Mouse (Mus musculus) cerebellum, adult 9-11 months (tissue): ENCODE data around the gene Bbox1.
A peak's percentile ranks its signal among the peaks of the same experiment; 100 is the strongest.

Experiments
- DNase-seq: peaks from one replicate; pipeline ENCODE4 v3.0.0; 2022

The Bbox1 gene

DNA sequence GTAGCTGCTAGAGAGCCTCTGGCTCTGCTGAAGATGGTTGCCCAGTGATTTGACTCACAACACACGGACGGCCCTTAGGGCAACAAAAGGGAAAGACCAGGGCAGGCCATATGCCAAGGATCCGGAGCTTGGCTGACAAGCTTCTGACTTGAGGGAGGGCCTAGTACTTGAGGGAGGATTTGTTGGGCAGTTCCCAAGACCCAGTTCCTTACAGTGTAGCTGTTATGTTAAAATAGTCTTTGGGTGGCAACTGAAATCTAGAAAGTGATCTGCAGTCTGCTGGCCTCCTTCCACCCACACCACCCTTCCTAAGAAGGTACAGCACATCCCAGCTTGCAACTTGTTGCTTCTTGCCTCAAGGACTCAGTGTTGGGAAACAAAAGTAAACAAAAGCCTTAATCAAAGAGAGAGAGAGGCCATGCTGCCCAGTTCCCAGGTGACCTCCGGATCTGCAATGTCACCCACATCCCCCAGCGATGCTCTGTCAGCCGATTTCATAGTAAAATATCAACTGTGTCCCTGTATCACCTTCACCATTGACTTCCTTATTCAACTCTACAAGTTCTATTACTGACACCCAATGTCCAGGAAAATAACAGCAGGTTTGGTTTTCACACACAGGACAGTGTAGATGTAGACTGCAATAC lies at the start of gene Bbox1:
Gene Bbox1 (minus strand): TSS at position 52 of the 647 bp plus-strand sequence.
- peak; percentile 13 for DNase-seq

DNA sequence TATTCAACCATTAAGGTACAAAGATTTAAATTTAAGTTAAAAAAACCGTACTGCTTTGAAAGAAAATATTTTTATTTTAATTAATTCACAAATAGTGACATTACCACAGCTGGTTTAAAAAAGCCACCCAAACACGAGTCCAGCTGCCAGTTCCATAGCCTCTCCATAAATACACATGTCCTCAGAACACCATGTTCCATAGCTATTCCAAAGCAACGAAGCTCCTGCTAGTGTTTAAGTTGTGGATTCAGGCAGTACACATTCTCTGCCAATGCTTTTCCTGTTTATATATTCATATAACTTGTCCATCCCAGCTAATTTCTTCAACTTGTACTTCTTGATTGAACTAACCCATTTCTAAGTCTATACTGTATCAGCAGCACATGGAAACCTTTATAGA lies 49.5 kb upstream of the Bbox1 start:
- no peak for DNase-seq

DNA sequence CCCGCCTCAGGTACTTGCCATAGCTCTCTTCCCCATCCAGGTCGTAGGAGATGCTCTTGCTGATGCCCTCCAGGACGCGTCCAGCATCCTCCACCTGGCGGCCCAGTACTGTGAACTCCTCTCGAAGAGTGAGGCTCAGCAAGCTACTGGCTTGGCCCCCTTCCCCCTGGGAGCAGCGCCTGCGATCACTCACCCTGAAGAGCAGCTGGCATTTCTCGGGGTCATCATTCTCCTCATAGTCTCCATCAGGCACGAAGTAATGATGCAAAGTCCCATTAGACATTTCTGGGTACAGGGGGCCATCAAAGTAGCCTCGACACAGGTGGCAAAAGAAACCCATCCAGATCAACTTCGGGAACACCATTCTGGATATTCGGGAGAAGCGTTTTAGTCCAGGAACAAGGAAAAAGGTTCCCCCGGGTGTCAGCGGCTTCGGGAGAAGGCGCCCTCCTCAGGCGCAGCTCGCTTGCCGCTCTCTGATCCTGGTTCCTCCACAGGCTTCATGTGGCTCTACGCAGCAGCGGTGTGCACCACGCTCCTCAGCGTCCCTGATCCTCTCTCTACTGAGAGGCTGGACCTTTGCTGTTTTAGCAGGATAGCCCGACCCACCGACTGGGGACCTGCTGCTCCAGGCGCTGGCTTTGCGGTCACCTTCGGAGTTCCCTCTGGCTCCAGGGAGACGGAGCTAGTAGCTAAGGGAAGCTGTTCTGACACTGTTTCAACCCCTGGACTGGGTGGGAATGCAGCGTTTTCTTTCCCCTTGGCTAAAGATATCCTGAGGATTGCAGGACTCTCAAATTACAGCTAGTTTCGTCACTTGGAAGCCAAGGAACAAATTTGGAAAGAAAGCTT lies 48.3 kb upstream of the Bbox1 start, which contains the start of gene Fibin:
Gene Fibin (minus strand): TSS at position 752 of the 852 bp plus-strand sequence.
- peak; percentile 4 for DNase-seq

DNA sequence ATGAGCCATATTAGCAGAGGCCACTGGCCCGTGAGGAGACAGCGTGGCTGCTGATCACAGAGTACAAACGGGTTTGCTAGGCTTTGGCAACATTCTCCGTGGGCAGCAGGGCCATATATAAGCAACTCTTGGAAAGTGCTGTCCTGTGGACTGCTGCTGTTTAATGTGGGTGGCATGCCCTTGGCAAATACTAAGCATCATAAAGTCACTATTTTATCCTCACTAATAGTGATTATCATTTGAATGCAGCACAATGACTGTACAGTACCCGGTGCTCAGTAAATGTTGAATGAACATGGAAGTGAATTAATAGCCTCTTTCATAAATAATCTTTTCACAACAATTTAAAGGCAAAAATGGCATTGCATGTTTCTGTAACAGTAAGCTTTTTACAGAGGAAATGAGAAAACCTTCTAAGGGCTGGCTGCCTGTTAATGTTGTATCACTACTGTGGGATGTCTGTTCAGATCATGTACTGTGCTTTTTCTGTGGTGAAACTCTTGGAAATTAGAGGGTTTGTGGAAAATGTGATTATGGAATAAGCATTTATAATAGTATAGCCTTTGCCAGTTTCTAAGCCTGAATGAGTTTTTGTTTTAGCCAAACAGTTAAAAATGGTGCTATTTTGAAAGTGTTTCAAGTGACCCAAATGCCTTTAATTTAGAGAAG lies 39.1 kb upstream of the Bbox1 start:
- no peak for DNase-seq

DNA sequence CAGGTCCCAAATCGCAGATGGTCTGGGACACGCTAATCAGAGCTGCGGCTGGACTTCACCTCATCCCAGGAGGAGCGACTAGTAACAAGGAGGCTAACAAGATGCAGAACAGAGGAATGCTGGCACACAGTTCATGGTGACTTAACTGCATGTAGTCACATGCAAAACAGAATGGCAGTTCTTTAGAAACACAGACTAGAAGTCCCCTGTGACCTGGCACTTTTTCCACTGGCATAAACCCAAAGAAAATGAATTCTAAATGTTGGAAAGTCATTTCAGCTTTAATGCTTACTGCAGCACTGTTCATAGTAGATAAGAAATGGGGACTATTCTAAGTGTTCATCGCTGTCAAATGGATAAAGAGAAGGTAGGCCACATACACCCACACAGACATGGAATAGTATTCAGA lies 37.5 kb upstream of the Bbox1 start:
- no peak for DNase-seq

DNA sequence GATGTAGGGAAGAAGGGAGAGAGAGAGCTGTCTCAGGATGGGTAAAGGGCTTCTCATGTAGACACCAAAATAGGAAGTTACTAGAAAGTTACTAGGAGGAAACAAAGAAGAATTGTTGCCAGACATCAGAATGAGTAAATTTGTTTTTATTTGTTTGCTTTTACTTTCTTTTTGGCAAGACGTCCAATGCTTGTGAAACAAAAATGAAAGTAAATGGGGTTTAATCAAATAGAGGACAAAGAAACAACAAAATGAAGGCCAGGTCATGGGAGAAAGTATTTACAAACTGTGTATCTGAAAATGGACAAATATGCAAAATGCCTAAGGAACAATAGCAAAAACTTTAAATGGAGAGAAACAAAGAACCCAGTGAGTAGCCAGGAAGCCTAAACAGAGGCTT lies 37.0 kb upstream of the Bbox1 start:
- no peak for DNase-seq

DNA sequence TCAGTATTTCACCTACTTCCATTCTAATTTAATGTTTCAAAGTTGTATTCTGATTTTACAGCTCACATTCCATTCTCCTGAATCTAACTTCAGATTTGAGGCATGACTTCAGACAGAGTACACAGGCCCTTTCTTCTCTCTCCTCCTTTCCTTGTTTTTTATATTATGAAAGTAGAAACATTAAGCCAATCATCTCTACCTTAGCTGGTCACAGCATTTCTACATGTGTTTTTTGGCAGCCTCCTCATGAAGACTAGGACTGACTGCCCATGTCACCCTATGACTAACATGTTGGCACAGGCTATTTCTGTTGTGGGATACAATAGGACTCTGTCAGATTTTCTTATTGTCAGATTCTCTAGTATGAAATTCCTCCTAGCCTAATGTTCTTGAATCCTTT lies 14.6 kb upstream of the Bbox1 start:
- no peak for DNase-seq

DNA sequence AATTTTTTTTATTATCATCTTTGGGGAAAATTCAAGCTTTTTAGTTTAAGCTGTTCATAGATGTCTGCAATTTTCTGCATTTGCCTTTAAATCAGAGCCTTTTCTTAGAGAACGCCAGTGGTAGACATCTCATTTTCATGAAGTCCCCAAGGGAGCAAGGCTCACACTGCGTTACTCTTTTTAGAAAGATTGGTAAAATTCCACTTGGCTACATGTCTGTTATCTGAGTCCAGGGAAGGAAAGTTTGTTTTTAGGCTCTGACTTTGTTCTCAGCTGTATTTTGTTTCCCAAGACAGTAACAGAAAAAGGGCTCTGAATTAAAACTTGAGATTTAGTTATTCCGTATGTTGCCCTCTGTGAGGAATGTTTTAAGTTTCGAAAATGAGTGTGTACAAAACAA lies 5.6 kb upstream of the Bbox1 start:
- DNase-seq: no peak

DNA sequence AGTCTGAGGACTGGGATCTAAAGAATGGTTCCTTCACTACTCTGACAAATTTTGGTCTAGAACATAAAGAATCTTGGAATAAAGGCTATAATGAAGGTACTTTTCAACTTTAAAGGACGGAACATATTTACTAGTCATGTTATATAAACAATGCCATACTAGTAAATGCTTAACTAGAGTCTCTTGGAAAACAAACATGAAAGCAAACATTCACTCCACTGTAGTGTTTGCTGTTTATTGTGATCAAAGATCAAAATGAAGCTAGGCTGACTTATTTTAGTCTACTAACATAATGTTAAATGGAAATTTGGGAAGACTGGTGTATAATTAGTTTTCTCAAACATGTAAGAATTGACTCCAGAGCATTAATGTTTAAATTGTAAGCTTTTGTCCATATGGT lies 4.9 kb upstream of the Bbox1 start:
- no peak for DNase-seq

DNA sequence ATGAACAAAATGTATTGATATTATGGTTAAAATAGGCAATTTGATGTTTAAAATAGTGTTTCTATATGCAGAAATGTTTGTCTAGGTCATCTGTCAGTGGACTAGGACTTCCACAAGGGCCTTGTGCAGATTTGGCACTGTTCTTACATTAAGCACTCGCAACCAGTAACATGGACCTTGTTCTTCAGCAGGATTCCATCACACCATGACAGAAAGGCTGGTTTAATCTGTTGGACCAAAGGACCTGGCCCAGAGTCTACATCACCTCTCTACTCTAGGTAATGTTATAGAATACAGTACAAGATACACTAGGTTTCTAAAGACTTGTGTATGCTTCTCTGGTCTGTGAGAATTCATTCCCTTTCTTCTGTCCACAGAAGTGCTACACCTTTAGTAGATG lies 4.4 kb upstream of the Bbox1 start:
- no peak for DNase-seq

DNA sequence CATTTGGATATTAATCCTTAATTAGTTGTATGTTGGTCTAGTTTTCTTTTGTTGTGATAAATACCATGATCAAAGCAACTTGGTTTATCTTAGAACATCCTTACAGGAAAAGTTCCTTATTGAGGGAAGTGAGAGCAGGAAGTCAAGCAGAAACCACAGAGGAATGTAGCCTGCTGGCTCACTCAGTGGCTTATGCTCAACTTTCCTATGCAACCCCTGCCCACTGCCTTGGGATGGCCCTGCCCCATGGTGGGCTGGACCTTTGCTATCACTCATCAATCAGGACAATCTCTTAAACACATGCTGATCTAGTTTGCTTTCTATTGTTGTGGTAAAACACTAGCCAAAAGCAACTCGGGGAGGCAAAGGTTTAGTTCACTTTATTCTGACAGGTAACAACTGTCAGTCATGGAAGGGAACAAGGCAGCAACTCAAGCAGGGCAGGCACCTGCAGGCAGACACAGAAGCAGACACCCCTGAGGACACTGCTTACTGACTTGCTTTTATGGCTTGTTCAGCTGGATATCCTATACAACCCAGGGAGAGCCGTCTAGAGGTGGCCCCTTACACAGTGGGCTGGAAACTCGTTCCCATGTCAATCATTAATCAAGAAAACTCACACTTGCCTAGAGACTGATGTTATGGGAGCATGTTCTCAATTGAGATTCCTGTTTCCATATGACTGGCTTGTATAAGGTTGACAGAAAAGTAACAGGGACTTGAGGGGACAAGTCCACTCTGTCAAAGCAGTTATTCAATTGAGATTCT lies 1.9 kb upstream of the Bbox1 start:
- no peak for DNase-seq

DNA sequence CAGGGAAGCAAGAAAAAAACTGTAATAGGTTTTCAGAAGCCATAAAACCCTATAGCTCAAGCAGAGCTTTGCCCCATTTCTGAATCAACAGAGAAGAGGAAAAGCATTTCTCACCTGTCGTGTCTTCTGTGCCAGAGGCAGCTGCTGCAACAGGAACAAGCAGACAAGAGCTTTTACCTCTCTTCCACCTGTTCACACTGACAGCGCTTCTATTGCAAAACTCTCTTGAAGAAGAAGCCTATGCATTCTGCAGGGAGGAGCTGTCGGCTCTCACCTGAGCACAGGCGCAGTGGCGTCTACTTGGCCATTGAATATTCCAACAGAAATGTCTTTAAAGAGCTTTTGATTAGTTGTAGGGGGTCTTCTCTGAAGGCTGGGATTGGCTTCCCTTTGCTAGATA lies 286 bp downstream of the Bbox1 start:
- no peak for DNase-seq

DNA sequence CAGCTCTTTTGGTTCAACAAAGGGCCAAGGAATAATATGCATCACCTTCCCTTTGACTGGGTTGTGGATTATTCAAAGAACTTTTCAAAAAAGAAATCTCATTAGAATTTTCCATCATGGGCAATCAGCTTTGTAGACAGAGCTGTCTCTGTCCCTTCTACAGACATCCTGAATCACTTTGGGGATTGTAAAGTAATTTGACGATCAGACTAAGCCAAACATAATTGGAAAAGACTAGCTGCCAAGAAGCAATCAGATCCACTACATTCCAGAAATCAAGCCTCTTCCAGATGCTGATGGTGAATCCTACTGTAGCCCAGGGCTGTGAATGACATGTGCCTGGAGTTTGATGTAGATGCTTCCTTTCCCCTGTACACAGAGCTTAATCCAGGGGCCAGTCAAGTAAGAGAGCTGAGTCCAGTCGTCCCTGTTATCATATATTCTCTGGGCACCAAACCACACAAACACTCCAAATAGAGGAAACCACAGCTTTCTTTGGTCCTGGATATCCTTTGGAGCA lies 995 bp downstream of the Bbox1 start:
- DNase-seq: no peak

DNA sequence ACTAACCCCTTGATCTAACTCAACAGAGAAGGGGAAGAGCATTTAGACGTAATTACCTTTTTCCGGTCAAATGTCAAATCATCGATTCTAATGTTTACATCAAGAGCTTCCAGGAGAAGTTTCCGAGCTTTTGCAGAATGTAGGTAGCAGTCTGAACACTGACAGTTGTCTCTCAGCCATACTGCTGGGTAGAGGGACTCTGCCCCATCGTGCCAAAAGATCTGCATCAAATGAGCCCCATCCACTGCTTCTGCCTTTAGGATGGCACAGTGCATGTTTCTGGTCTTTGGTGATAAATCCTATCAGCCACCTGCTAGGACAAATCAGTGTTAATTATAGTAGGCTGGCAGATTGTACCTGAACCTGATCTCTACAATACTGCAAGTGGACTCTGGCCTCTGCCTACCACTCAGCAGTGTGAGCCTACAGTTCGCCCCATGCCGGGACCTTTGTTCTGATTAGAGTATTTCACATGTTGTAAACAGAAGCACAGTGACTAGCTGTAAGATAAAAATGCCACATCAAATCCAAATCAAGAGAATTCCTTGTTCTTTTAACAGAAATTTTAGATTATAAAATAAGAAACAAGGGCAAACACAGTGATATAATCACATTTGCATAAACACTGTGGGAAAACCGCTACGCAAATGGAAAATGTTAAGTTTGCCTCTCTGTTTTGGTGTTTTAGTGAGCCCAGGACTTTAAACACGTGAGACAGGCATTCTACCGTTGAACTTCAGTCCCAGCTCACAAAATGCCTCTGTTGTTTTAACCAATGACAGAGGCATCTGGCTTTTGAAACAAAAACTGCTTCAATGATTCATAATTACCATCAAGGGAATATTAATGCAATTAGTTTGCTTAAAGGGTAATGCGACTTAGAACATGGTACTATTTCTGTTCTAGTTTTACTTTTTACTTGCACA lies 8.7 kb downstream of the Bbox1 start:
- no peak for DNase-seq

DNA sequence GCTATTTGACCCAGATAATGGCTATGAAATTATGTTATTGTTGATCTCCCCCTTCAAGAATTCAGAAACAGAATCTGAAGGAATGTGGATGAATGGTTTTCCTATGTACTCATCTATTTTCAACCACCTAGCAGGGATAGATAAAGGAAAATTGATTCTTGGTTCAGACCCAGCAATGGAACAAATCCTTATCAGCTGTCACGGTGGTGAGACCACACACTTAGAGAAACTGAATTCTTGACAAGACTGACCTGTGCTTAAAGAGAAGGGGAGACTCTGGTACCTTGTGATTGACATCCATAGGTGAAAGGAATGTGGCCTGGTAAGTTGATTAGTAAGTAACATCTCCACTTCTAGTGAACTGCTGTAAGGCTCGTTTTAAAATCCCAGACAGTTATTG lies 12.1 kb downstream of the Bbox1 start:
- no peak for DNase-seq

DNA sequence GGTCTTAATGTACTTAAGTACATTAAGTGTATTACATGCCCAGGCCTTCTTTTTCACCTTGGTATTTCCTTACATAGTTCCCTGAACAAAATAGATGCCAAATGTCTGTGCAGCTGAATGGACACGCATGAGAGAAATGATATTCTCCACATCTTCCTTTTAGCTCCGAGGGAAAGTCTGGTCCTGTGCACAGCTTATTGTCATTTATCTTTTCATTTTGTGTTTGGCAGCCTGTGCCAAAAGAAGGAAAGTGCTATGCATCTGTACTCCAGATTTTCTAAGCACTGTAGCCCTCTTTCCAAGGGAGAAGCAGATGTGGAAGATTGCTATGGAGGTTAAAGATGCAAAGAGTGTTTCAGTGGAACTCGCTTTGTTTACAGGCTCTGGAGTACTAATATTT lies 13.0 kb downstream of the Bbox1 start:
- no peak for DNase-seq

DNA sequence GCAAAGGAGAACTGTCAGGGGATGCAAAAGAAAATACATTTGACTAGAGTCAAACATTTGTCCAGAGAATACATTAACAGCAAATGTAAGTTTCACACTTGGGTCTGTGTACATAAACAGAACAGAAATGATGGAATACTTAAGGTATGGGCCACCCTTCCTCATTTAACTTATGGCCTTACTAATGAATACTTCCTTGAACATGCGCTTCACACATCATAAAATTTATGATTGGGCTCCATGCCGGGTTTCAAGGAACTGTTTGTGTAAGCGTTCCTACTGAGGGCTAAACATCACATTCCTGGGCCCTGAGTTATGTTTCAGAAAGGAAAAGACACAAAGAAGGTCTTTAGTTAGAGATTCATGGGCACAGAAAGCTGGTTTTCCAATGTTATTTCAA lies 19.4 kb downstream of the Bbox1 start:
- no peak for DNase-seq

DNA sequence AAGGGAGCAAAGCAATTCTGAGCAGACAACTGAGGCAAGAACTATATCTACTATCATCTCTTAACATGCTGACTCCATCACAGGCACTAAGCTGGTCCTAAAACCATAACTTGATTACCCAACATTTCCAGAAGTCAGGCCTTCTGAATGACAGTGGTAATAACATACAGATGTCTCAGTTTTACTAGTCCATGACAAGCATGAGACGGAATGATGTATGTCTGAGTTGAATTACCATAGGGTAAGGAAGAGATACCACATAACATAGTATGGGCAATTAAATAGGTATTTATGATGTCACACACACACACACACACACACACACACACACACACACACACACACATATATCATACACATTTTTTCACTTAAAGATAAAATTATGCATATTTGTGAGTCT lies 26.4 kb downstream of the Bbox1 start:
- no peak for DNase-seq

DNA sequence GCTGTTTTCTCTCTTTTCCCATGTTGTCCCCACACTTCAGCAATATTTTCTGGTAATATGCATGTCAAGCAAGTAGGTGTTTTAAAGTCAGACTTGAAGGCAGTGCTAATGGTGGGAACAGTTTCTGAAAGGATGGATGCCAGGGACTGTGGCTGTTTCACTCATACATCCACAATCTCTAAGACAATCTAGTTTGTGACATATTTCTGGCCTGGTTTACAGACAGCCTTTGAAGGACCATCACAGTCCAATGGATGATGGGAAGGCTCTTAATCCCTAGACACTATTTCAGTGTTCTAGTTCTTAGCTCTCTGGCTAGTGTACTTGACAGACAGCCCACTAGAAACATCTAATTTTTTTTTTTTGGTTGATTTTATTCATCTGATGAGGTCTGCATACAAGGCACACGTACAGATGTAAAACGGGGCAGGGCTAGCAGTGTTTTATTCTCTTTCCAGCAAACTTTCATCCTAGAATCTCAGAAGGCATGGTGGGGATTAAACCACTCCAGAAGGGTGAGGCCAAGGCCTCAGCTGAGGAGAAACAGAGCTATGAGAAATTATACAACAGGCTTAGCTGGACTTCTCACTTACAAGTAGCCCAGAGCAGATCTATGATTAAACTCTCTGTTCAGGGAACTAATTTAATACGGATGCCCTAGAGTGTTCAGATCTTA lies 28.4 kb downstream of the Bbox1 start:
- no peak for DNase-seq

DNA sequence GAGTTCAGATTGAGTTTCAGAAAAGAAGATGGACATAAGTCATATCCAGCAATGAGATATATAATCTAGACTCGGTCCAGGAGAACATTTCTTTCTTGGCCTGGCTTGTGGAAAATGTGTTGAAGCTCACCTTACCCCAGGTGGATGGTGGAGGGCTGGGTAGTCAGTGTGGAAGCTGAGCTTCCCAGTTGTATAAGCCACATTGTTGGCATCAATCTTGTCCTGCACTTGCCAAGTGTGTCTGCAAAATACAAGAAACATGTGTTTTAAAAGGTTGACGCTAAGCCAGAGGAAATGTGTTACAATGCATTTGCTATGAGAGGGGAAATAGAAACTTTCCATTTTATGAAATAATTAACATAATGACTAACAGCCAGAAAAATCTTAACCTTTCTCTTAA lies 38.9 kb downstream of the Bbox1 start:
- no peak for DNase-seq

DNA sequence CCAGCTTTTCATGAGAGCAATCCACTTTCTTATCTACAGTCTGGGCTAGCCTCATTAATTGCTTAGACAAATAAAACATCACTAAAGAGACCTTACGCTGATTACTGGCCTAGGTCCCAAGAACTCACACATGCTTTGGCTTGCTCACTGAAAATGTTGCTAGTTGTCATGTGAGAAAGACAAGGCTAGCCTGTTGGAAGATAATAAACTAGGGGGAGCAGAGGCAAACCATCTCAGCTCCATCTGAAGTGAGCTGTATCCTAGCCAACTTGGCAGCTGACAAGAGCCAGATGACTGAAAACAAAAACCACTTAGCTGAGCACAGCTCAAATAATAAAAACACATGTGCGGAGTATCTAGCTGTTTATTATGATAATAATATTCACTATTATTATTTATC lies 40.2 kb downstream of the Bbox1 start:
- no peak for DNase-seq
